Mouse (Mus musculus) kidney, adult 8-10 months (tissue): ENCODE results near the gene Eif4a2.
A peak's percentile ranks its signal among the peaks of the same experiment; 100 is the strongest.

Source experiments
- DNase-seq, 2 experiments: peaks; one replicate each; pipeline ENCODE4 v3.0.0; 2022

The Eif4a2 gene

GRCm38 (mm10) chr16:23145211-23145610 is 38.0 kb downstream of the Eif4a2 start:
- no peak for DNase-seq

- DNase-seq = no peak
These were observed 39.0 kb downstream of the Eif4a2 start, which contains the start of gene Adipoq for GRCm38 (mm10) chr16:23146280-23146679. TSS of gene Adipoq (plus strand) at chr16:23146536.

- no peak for DNase-seq
These were observed 41.7 kb downstream of the Eif4a2 start for GRCm38 (mm10) chr16:23148936-23149335.

GRCm38 (mm10) chr16:23149396-23149795 is 42.2 kb downstream of the Eif4a2 start:
- DNase-seq = no peak

- DNase-seq = peak; percentile 39 to 55
These were observed 44.2 kb downstream of the Eif4a2 start for GRCm38 (mm10) chr16:23151423-23151822.

GRCm38 (mm10) chr16:23154261-23154660 is 47.0 kb downstream of the Eif4a2 start:
- no peak for DNase-seq

GRCm38 (mm10) chr16:23157013-23157412 is 49.8 kb downstream of the Eif4a2 start:
- DNase-seq = no peak

GRCm38 (mm10) chr16:23158292-23158691 is 51.0 kb downstream of the Eif4a2 start:
- no peak for DNase-seq

GRCm38 (mm10) chr16:23158957-23159356 is 51.7 kb downstream of the Eif4a2 start:
- DNase-seq = no peak

GRCm38 (mm10) chr16:23159749-23160148 is 52.5 kb downstream of the Eif4a2 start:
- DNase-seq = no peak

- no peak for DNase-seq
These were observed 54.9 kb downstream of the Eif4a2 start for GRCm38 (mm10) chr16:23162116-23162515.
